Mouse (Mus musculus): ENCODE measurements around the gene Adgrb2. TPM values are rescaled to one million over a fixed set of nuclear protein-coding genes. Genes with fewer than 3 reads are reported as not detected.

The Adgrb2 gene
- total and polyA plus RNA-seq, 3 experiments: 0.08 TPM; not detected in 2

DNA sequence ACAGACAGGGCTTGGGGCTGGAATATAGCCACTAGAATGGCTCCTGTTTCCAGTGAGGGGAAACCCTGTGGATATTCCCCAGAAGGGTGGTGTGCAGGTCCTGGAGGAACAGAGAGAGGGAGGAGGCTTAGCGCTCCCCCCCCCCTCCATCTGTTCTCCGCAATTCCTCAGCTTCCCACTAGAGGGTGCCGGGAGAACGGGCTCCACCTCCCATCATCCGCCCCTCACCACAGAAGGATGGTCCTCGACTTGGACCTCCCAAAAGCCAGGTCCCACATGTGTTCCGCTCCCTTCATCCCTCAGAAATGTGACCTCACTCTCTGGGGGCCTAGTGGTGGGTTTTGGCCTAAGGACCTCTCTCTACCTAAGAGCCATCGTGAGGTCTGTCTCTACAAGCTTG lies 51.4 kb downstream of the Adgrb2 start:
- H3K4me2 ChIP-seq (ENCODE audit: insufficient read depth, low read depth, poor library complexity, severe bottlenecking): peak overlapping the region; percentile 18
- H3K9me3 ChIP-seq (replicated peaks; ENCODE audit: low read length): peaks cover 8% of the 10 kb centered on the region
- H3K4me1 ChIP-seq (ENCODE audit: control insufficient read depth in 1 of 2, insufficient read depth in 2 of 2): peaks cover 9 to 10% of the 10 kb centered on the region in 2 experiments; a peak in 2 of 4 replicates
- H3K27ac ChIP-seq (ENCODE audit: insufficient read depth, low read depth): no peak overlapping the region
- in situ Hi-C loops (cut with MboI; ENCODE audit: low pct_ligation_motif_present, low pct_unique_long_range_greater_than_20kb, low sequenced_read_pairs) (no loop called here), dilution Hi-C loops (cut with MboI; ENCODE audit: extremely low pct_ligation_motif_present, extremely low pct_unique_long_range_greater_than_20kb, low sequenced_read_pairs) (no loop called here)
- H3K9ac ChIP-seq (ENCODE audit: insufficient read depth, low read depth): no peak overlapping the region
- H3K27me3 ChIP-seq (replicated peaks): peaks cover 89% of the 10 kb centered on the region
- no peaks in the 10 kb centered on the region for H3K36me3 ChIP-seq (replicated peaks in 1 of 2; ENCODE audit: control insufficient read depth in 1 of 2, insufficient read depth in 1 of 2, low read length in 1 of 2)
- TF ChIP-seq RAD21 (IDR thresholded peaks at IDR 0.05; ENCODE audit: low read depth, low read length) (peak; percentile 59), CTCF (conservative IDR thresholded peaks at IDR 0.05 in 1 of 2, IDR thresholded peaks at IDR 0.05 in 1 of 2; ENCODE audit: low read depth in 2 of 2, low read length in 2 of 2) (peak; percentile 51 to 78; a peak in 3 of 4 replicates), SMC3 (IDR thresholded peaks at IDR 0.05; ENCODE audit: low read depth, low read length) (peak; percentile 70), MAZ (IDR thresholded peaks at IDR 0.05; ENCODE audit: low read depth, low read length) (peak; percentile 83), JUND (conservative IDR thresholded peaks at IDR 0.05; ENCODE audit: low read depth, low read length) (no peak)
- H3K79me2 ChIP-seq (replicated peaks; ENCODE audit: control insufficient read depth, extremely low read depth, insufficient read depth, poor library complexity, severe bottlenecking): no peaks in the 10 kb centered on the region
- DNase-seq (ENCODE audit: extremely low read depth): peak; percentile 12
- no peak overlapping the region for H3K4me3 ChIP-seq (replicated peaks in 1 of 3; ENCODE audit: low read depth in 2 of 3, low read length in 2 of 3, poor library complexity in 1 of 3)

DNA sequence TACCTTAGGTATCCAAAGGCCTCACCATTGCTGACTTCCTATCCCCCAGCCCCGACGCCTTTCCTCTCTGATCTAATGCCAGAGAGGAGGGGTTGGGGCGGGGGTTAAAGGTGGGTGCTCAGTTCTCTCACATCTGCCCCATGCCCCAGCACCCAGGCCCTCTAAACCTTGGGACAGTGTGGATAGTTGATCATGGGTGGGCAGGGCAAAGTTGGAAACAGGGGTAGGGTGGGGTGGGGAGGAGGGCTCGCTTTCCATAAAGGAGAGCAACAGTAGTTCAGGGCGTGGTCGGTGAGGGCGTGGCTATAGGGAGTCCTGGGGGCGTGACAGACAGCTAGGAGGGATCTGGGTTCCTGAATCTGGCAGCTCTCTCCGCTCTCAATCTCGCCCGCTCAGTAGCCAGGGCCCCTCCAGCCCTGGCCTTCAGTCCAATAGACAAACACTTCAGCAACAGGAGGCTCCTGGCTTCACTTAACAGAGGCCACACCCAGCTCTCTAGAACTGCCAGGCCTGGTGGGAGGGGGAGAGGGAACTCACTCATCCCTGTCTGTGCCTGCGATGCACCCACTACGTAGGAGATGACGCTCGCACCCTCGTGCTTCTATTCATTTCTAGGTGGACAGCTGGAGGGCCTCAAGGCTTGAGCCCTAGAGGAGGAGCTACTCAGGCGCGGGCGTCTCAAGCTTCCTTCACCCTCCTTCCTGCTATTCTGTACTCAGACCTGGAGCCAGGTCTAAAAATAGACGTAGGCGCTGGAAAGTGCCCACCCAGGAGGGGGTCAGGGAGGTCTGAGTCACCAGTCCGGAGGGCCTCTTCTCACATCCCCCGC lies 52.1 kb downstream of the Adgrb2 start:
- Histone ChIP-seq H3K4me1 (ENCODE audit: control insufficient read depth in 1 of 2, insufficient read depth in 2 of 2) (peaks cover 9 to 10% of the 10 kb centered on the region in 2 experiments; a peak in 2 of 4 replicates), H3K9me3 (replicated peaks; ENCODE audit: low read length) (peaks cover 2% of the 10 kb centered on the region), H3K27ac (ENCODE audit: insufficient read depth, low read depth) (no peak overlapping the region), H3K4me3 (replicated peaks in 1 of 3; ENCODE audit: low read depth in 2 of 3, low read length in 2 of 3, poor library complexity in 1 of 3) (no peak overlapping the region), H3K36me3 (replicated peaks in 1 of 2; ENCODE audit: control insufficient read depth in 1 of 2, insufficient read depth in 1 of 2, low read length in 1 of 2) (no peaks in the 10 kb centered on the region), H3K27me3 (replicated peaks) (peaks cover 89% of the 10 kb centered on the region), H3K79me2 (replicated peaks; ENCODE audit: control insufficient read depth, extremely low read depth, insufficient read depth, poor library complexity, severe bottlenecking) (no peaks in the 10 kb centered on the region), H3K4me2 (ENCODE audit: insufficient read depth, low read depth, poor library complexity, severe bottlenecking) (peak overlapping the region; percentile 18), H3K9ac (ENCODE audit: insufficient read depth, low read depth) (no peak overlapping the region)
- DNase-seq (ENCODE audit: extremely low read depth): no peak
- in situ Hi-C loops (cut with MboI; ENCODE audit: low pct_ligation_motif_present, low pct_unique_long_range_greater_than_20kb, low sequenced_read_pairs) (no loop called here), dilution Hi-C loops (cut with MboI; ENCODE audit: extremely low pct_ligation_motif_present, extremely low pct_unique_long_range_greater_than_20kb, low sequenced_read_pairs) (no loop called here)
- TF ChIP-seq NELFE (IDR thresholded peaks at IDR 0.05; ENCODE audit: low read depth, low read length) (no peak), MXI1 (IDR thresholded peaks at IDR 0.05; ENCODE audit: low read depth, low read length) (no peak), SIN3A (IDR thresholded peaks at IDR 0.05; ENCODE audit: low read length) (no peak), USF1 (IDR thresholded peaks at IDR 0.05; ENCODE audit: low read depth, low read length) (no peak), MAX (IDR thresholded peaks at IDR 0.05; ENCODE audit: low read length) (no peak), TBP (conservative IDR thresholded peaks at IDR 0.05; ENCODE audit: low read depth, low read length) (no peak), ZKSCAN1 (IDR thresholded peaks at IDR 0.05; ENCODE audit: borderline replicate concordance, low read depth, low read length) (no peak), CHD1 (IDR thresholded peaks at IDR 0.05; ENCODE audit: low read depth, low read length) (no peak), MEF2A (IDR thresholded peaks at IDR 0.05; ENCODE audit: borderline replicate concordance, low read depth, low read length) (no peak), GABPA (IDR thresholded peaks at IDR 0.05; ENCODE audit: insufficient replicate concordance, low read depth, low read length) (no peak)

Data from CH12.LX (cell line).